Mouse (Mus musculus) inflammation-experienced regulatory T-cells, adult 16 weeks (primary cell): ENCODE results near the gene Oip5. TPM values are rescaled to one million over a fixed set of nuclear protein-coding genes. Genes with fewer than 3 reads are reported as not detected.

Source experiments
- polyA plus RNA-seq: library from polyadenylated mRNA; unstranded; fragments of 100-300 nt; shearing (Covaris generic); gene quantifications from one replicate; pipeline ENCODE4 v1.2.1, GENCODE M21; 2017

Oip5 gene
- 3.1 TPM for polyA plus RNA-seq

GRCm38 (mm10) chr2:119618199-119618982, at the start of gene Oip5, which contains the start of gene Nusap1:
Gene Oip5 (minus strand): TSS chr2:119618469.
Gene Nusap1 (plus strand): TSS chr2:119618298.

GRCm38 (mm10) chr2:119662220-119663182, 44.2 kb upstream of the Oip5 start, which contains the start of gene Ndufaf1:
Gene Ndufaf1 (minus strand): TSS chr2:119662827.

Other genes starting within 250 kb of the Oip5 start
- 5.0 TPM for gene Ino80, start 140.8 kb downstream of the Oip5 start, polyA plus RNA-seq
- gene Exd1, start 70.8 kb downstream of the Oip5 start, polyA plus RNA-seq: not detected
- gene Chp1, start 70.8 kb downstream of the Oip5 start, polyA plus RNA-seq: 75.4 TPM
- 8.9 TPM for gene Nusap1, start 171 bp downstream of the Oip5 start, polyA plus RNA-seq
- gene Ndufaf1, start 44.4 kb upstream of the Oip5 start, polyA plus RNA-seq: 42.4 TPM
- gene Rtf1, start 56.6 kb upstream of the Oip5 start, polyA plus RNA-seq: 35.7 TPM
- gene Itpka, start 123.9 kb upstream of the Oip5 start, polyA plus RNA-seq: not detected
- not detected for gene Ltk, start 142.0 kb upstream of the Oip5 start, polyA plus RNA-seq
- gene Rpap1, start 169.1 kb upstream of the Oip5 start, polyA plus RNA-seq: 44.4 TPM
- gene Tyro3, start 179.3 kb upstream of the Oip5 start, polyA plus RNA-seq: 3.0 TPM